Mouse (Mus musculus) gastrocnemius, postnatal 14 days (tissue): Measurements from ENCODE around the gene Kctd8. TPM values are rescaled to one million over a fixed set of nuclear protein-coding genes. Genes with fewer than 3 reads are reported as not detected.
"Not testable (repeated sequence)": the region's sequence is repeated elsewhere in the genome, so short reads cannot be mapped to it uniquely, and the experiment has no call there.

ENCODE experiments used
- DNase-seq: peaks from one replicate; pipeline ENCODE4 v3.0.0; 2021; ENCODE audit warnings: mixed read lengths
- intact Hi-C: fragments of 180-260 bp; cut with DNase I; formaldehyde crosslinking; loops from one replicate; pipeline ENCODE4 v1.15.1; 2025; ENCODE audit warnings: low total_unique reads
- long read RNA-seq, 2 experiments: library from polyadenylated mRNA; stranded (forward); transcript quantifications; one replicate each; pipeline ENCODE4 v2.0.0; 2021
- total RNA-seq, 2 experiments: library from RNA; stranded (reverse); gene quantifications; 2 replicates each; pipeline ENCODE4 v1.2.3; 2021

Kctd8 gene
- total RNA-seq, result under 1 TPM; 0.16 to 0.23 TPM
- long read RNA-seq, experiment 1, result 0 reads
- long read RNA-seq, experiment 2, result 0 reads

- peak; percentile 51 for DNase-seq
- intact Hi-C loops, result no loop called here
Measured at GRCm38 (mm10) chr5:69340919-69341801, at the start of gene Kctd8. Gene Kctd8 (minus strand): TSS chr5:69341679.

- intact Hi-C loops, result no loop called here
- no peak for DNase-seq
Measured at GRCm38 (mm10) chr5:69379072-69379471, 37.6 kb upstream of the Kctd8 start.

- DNase-seq, result no peak
- intact Hi-C loops, result no loop called here
Measured at GRCm38 (mm10) chr5:69350596-69350995, 9.1 kb upstream of the Kctd8 start.

- DNase-seq, result peak; percentile 3
- intact Hi-C loops, result no loop called here
Measured at GRCm38 (mm10) chr5:69340102-69340918, 1.2 kb downstream of the Kctd8 start.

- no peak for DNase-seq
- intact Hi-C loops, result no loop called here
Measured at GRCm38 (mm10) chr5:69339623-69339970, 1.9 kb downstream of the Kctd8 start.

- intact Hi-C loops, result no loop called here
- DNase-seq, result no peak
Measured at GRCm38 (mm10) chr5:69338916-69339622, 2.4 kb downstream of the Kctd8 start.

- DNase-seq, result no peak
- intact Hi-C loops, result no loop called here
Measured at GRCm38 (mm10) chr5:69327561-69327960, 13.9 kb downstream of the Kctd8 start.

- no peak for DNase-seq
- intact Hi-C loops, result no loop called here
Measured at GRCm38 (mm10) chr5:69324566-69325230, 16.8 kb downstream of the Kctd8 start.

- intact Hi-C loops, result no loop called here
- no peak for DNase-seq
Measured at GRCm38 (mm10) chr5:69312611-69313010, 28.9 kb downstream of the Kctd8 start.

GRCm38 (mm10) chr5:69301665-69302064, 39.8 kb downstream of the Kctd8 start:
- intact Hi-C loops, result no loop called here
- no peak for DNase-seq

GRCm38 (mm10) chr5:69292353-69292752, 49.1 kb downstream of the Kctd8 start:
- no peak for DNase-seq
- intact Hi-C loops, result no loop called here

GRCm38 (mm10) chr5:69284359-69284758, 57.1 kb downstream of the Kctd8 start:
- intact Hi-C loops, result no loop called here
- no peak for DNase-seq

- intact Hi-C loops, result no loop called here
- DNase-seq, result no peak
Measured at GRCm38 (mm10) chr5:69252366-69252765, 89.1 kb downstream of the Kctd8 start.

GRCm38 (mm10) chr5:69241931-69242330, 99.5 kb downstream of the Kctd8 start:
- intact Hi-C loops, result no loop called here
- DNase-seq, result no peak

GRCm38 (mm10) chr5:69233560-69233959, 107.9 kb downstream of the Kctd8 start:
- intact Hi-C loops, result no loop called here
- no peak for DNase-seq

GRCm38 (mm10) chr5:69231649-69232048, 109.8 kb downstream of the Kctd8 start:
- DNase-seq, intact Hi-C loops: not testable (repeated sequence)

GRCm38 (mm10) chr5:69227147-69227546, 114.3 kb downstream of the Kctd8 start:
- DNase-seq, result no peak
- intact Hi-C loops, result no loop called here

- DNase-seq, result no peak
- intact Hi-C loops, result no loop called here
Measured at GRCm38 (mm10) chr5:69222608-69223007, 118.9 kb downstream of the Kctd8 start.

- intact Hi-C loops, result no loop called here
- no peak for DNase-seq
Measured at GRCm38 (mm10) chr5:69215216-69215615, 126.3 kb downstream of the Kctd8 start.
